Mouse (Mus musculus) thymus, postnatal 10 days (tissue): ENCODE measurements around the gene Traf6.
A peak's percentile ranks its signal among the peaks of the same experiment; 100 is the strongest.

Source experiments
- DNase-seq, 2 experiments: peaks; one replicate each; pipeline ENCODE4 v3.0.0; 2021; ENCODE audit warnings: low spot score in 2 of 2

Gene Traf6

GRCm38 (mm10) chr2:101678236-101679021 lies at the start of gene Traf6:
Gene Traf6, plus strand, starts transcription at chr2:101678429.
- DNase-seq: peak; percentile 78 to 89

GRCm38 (mm10) chr2:101638979-101639839 lies 39.0 kb upstream of the Traf6 start:
- DNase-seq: no peak

- DNase-seq: no peak
Observed at GRCm38 (mm10) chr2:101639840-101640350, 38.3 kb upstream of the Traf6 start.

- DNase-seq: peak in 1 of 2 experiments; percentile 67
Observed at GRCm38 (mm10) chr2:101645841-101646240, 32.4 kb upstream of the Traf6 start.

- DNase-seq: no peak
Observed at GRCm38 (mm10) chr2:101648361-101648760, 29.9 kb upstream of the Traf6 start.

GRCm38 (mm10) chr2:101649114-101649671 lies 29.0 kb upstream of the Traf6 start, which contains the start of the genes Rag1 and B230118H07Rik:
Gene Rag1, minus strand, starts transcription at chr2:101649501.
Gene B230118H07Rik, minus strand, starts transcription at chr2:101649532.
- DNase-seq: peak; percentile 83 to 90

GRCm38 (mm10) chr2:101650446-101650845 lies 27.8 kb upstream of the Traf6 start:
- DNase-seq: peak in 1 of 2 experiments; percentile 42

- no peak for DNase-seq
Observed at GRCm38 (mm10) chr2:101652204-101652920, 25.9 kb upstream of the Traf6 start.

- peak; percentile 76 to 93 for DNase-seq
Observed at GRCm38 (mm10) chr2:101652921-101653597, 25.2 kb upstream of the Traf6 start.

GRCm38 (mm10) chr2:101660536-101660935 lies 17.7 kb upstream of the Traf6 start:
- DNase-seq: no peak

GRCm38 (mm10) chr2:101665058-101665702 lies 13.0 kb upstream of the Traf6 start:
- peak; percentile 63 to 78 for DNase-seq

- no peak for DNase-seq
Observed at GRCm38 (mm10) chr2:101665703-101666092, 12.5 kb upstream of the Traf6 start.

GRCm38 (mm10) chr2:101668751-101669150 lies 9.5 kb upstream of the Traf6 start:
- no peak for DNase-seq

GRCm38 (mm10) chr2:101673547-101673946 lies 4.7 kb upstream of the Traf6 start:
- DNase-seq: no peak

GRCm38 (mm10) chr2:101679164-101679784 lies 1.0 kb downstream of the Traf6 start:
- DNase-seq: no peak

- no peak for DNase-seq
Observed at GRCm38 (mm10) chr2:101684421-101684820, 6.2 kb downstream of the Traf6 start.

- DNase-seq: no peak
Observed at GRCm38 (mm10) chr2:101688011-101688410, 9.8 kb downstream of the Traf6 start.

GRCm38 (mm10) chr2:101690252-101690827 lies 12.1 kb downstream of the Traf6 start:
- DNase-seq: no peak

- DNase-seq: no peak
Observed at GRCm38 (mm10) chr2:101693043-101693442, 14.8 kb downstream of the Traf6 start.
